Mouse (Mus musculus) thymus, postnatal 0 days (tissue): ENCODE results near the gene Zfp704. TPM values are rescaled to one million over a fixed set of nuclear protein-coding genes. Genes with fewer than 3 reads are reported as not detected.

Experiments
- DNase-seq: peaks from one replicate; pipeline ENCODE4 v3.0.0-alpha.2; 2015; ENCODE audit warnings: low spot score
- polyA plus RNA-seq: library from polyadenylated mRNA; unstranded; fragments of >200 nt; fragmentation: Nextera tagmentation; extraction: Ambion mirVana; gene quantifications from 2 replicates; pipeline ENCODE4 v1.2.1, GENCODE M21; 2015

The Zfp704 gene
- polyA plus RNA-seq, 1 experiment from 2014 or later: 4.7 TPM

GRCm38 (mm10) chr3:9562649-9563328 is 47.1 kb downstream of the Zfp704 start:
- DNase-seq: no peak

GRCm38 (mm10) chr3:9557778-9558560 is 51.9 kb downstream of the Zfp704 start:
- DNase-seq: no peak

- DNase-seq: no peak
Measured at GRCm38 (mm10) chr3:9556137-9556536, 53.7 kb downstream of the Zfp704 start.

- DNase-seq: no peak
Measured at GRCm38 (mm10) chr3:9554916-9555315, 55.0 kb downstream of the Zfp704 start.

GRCm38 (mm10) chr3:9552332-9552731 is 57.6 kb downstream of the Zfp704 start:
- no peak for DNase-seq

GRCm38 (mm10) chr3:9550930-9551329 is 59.0 kb downstream of the Zfp704 start:
- peak; percentile 70 for DNase-seq

GRCm38 (mm10) chr3:9549815-9550214 is 60.1 kb downstream of the Zfp704 start:
- DNase-seq: peak; percentile 58

GRCm38 (mm10) chr3:9548188-9548587 is 61.7 kb downstream of the Zfp704 start:
- DNase-seq: no peak

GRCm38 (mm10) chr3:9546882-9547620 is 62.8 kb downstream of the Zfp704 start:
- peak; percentile 66 for DNase-seq

- DNase-seq: no peak
Measured at GRCm38 (mm10) chr3:9544421-9544820, 65.5 kb downstream of the Zfp704 start.

GRCm38 (mm10) chr3:9543916-9544315 is 66.0 kb downstream of the Zfp704 start:
- no peak for DNase-seq

GRCm38 (mm10) chr3:9543463-9543862 is 66.4 kb downstream of the Zfp704 start:
- DNase-seq: no peak

- no peak for DNase-seq
Measured at GRCm38 (mm10) chr3:9541561-9541960, 68.3 kb downstream of the Zfp704 start.

- DNase-seq: no peak
Measured at GRCm38 (mm10) chr3:9538510-9538909, 71.4 kb downstream of the Zfp704 start.

- no peak for DNase-seq
Measured at GRCm38 (mm10) chr3:9537889-9538288, 72.0 kb downstream of the Zfp704 start.

GRCm38 (mm10) chr3:9530097-9530780 is 79.6 kb downstream of the Zfp704 start:
- DNase-seq: no peak

GRCm38 (mm10) chr3:9524429-9524828 is 85.5 kb downstream of the Zfp704 start:
- DNase-seq: no peak

- DNase-seq: no peak
Measured at GRCm38 (mm10) chr3:9523081-9523932, 86.6 kb downstream of the Zfp704 start.

- no peak for DNase-seq
Measured at GRCm38 (mm10) chr3:9522009-9522408, 87.9 kb downstream of the Zfp704 start.

- no peak for DNase-seq
Measured at GRCm38 (mm10) chr3:9520728-9521054, 89.2 kb downstream of the Zfp704 start.
